Mouse (Mus musculus): ENCODE data around the gene Fis1.
"Not testable (repeated sequence)": the region's sequence is repeated elsewhere in the genome, so short reads cannot be mapped to it uniquely, and the experiment has no call there.

The Fis1 gene

GRCm38 (mm10) chr5:136953015-136953414, at the start of gene Fis1:
Gene Fis1 (plus strand): TSS chr5:136953275.
- peak; percentile 98 to 99 for DNase-seq

DNA sequence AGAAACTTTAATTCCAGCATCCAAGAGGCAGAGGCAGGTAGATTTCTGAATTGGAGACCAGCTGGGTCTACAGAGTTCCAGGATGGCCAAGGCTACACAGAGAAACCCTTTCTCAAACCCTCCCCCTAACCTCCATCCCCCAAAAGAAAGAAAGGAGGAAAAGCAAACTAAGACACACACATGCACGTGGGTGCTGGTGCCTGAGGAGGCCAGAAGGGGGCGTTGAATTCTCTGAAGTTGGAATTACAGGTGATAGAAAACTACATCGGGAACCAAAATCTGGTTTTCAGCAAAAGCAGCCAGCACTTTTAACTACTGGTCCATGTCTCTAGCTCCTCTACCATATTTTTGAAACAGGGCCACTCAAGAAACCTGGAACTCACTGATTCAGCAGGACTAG, 48.5 kb upstream of the Fis1 start:
- DNase-seq: no peak

- peak; percentile 44 to 53 for DNase-seq
These were observed 47.4 kb upstream of the Fis1 start for GRCm38 (mm10) chr5:136905630-136906029.

DNA sequence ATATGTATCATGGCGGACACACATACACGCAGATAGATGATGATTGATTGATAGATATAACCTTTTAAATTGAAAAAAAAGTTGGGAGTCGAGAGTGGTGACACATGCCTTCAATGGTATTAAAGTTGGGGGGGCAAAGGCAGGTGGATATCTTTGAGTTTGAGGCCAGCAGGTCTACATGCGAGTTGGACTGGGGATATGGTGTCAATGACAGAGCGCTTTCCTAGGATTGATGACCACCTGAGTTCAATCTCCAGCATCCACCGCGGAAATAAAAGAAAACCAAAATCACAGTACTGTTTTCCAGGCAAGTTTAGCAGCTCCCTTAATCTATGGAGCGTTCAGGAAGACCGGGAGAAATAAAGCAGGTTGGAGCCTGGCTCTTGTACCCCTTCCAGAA, 45.5 kb upstream of the Fis1 start:
- DNase-seq: no peak

- DNase-seq: peak; percentile 97
These were observed 44.9 kb upstream of the Fis1 start, which contains the start of gene Ift22 for GRCm38 (mm10) chr5:136907991-136908857. Gene Ift22 (plus strand): TSS chr5:136908150.

DNA sequence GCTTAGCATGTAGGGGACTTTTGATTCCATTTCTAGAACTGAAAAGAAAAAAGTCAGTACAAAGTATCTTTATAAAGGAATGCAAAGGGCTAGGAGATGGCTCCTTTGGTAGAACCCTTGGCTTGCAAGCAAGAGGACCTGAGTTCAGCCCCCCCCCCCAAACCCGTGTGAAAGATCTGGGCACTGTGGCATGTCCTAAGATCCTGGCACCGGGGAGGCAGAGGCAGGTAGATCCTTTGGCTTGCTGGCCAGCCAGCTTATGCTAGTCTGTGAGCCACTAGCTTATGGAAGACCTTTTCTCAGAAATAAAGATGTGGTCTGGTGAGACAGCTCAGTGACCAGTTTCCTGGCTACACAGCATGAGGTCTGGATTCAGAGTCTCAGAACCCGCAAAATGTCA, 38.9 kb upstream of the Fis1 start:
- DNase-seq: no peak

DNA sequence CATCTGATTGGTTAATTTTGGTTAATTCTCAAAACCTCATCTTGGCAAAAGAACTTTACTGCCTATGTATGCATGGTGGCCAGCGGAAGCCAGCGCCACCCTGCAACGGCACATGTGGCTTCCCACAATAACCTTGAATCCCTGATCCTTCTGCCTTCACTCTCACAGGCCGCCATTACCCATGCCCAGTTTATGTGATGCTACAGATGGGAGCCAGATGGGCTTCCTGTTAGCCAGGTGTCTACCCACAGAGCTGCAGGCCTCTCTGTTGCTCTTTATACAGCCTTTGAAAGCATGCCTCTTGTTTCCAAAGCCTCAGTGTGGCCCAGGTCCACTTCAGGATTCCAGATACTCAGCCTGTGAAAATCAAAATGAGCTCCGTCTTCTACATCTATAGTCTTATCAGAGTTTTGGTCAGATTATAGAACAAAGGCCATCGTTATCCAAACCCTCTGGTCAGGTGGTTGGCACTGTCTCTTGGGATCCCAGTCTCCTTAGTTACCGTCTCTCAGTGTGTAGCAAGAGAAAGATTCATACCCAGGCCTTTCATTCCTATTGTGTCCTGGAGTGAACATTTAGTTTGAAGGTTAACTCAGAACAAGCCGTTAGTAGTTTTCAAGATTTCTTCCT, 35.3 kb upstream of the Fis1 start:
- no peak for DNase-seq

DNA sequence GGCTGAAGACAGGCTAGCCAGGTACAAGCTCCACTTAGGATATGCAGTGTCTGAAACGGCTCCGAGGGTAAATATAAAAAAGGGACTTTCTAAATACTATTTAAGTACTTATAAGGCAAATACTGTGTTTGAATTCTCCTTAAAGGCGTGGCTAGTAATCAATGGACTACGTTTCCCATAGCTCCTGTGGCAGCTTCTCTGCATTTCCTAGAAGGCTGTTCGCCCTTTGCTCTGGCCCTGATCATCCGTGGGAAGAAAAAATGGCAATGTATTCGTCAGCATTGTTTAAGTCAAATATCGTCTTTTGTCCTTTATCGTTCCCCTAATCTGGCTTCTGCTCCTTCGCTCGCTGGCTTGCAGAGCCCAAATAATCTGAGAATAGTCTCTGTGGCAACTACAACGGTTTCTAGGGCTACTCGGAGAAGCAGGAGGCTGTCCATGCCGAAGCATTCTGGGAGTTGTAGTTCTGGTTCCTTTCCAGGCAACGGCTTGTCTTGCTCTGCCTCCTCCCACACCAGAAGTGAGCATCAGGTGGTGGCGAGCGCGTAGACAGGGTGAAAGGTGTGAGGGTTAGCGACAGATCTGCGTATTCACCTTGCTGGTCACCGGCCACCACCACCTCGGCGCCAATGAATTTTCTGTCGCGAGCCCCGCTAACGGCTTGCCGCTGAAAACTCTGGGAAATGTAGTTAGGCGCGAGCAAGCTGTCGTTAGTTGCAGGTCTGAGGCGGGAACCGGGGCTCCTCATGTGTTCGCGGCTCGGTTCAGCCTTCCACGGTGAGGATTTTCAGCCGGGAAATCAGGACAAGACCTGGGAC, 34.2 kb upstream of the Fis1 start:
- peak; percentile 85 to 87 for DNase-seq

- peak; percentile 34 for DNase-seq
These were observed 33.4 kb upstream of the Fis1 start for GRCm38 (mm10) chr5:136919546-136920301.

DNA sequence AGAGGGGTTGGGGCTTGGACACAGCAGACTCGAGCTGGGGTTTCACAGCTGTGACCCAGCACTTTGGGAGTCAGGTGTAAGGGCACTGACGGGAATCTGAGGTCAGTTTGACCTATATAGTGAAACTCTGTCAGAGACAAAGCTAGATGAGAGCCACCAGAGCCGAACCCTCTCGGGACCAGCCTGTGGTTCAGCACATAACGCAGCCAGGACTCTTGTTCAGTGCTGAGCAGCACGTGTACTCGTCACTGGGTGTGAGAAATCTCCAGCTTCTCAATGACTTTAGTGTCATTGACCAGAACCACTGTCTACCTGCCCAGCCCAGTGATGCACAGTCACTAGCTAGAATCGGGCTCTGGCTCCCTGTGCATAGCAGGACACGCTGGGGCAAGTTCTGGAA, 30.2 kb upstream of the Fis1 start:
- no peak for DNase-seq

- no peak for DNase-seq
These were observed 29.2 kb upstream of the Fis1 start for GRCm38 (mm10) chr5:136923751-136924478.

DNA sequence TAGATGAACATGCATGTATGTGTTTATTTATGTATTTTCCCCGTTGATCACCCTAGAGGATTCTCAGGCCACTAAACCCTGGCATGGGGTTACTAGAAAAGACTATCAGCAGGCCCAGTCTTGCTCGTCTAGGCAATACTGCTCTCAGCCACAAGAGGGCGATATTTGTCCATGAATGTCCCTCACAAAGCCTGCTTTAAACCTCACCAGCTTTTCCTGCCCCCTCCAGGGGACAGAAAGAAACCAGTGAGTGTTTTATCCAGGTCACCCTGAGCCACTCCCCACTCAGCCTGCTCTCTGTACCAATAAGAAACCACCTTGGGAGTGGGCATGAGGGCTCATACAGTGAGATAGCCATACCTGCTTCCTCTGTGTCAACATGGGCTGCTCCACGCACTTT, 24.0 kb upstream of the Fis1 start:
- peak; percentile 92 to 95 for DNase-seq

DNA sequence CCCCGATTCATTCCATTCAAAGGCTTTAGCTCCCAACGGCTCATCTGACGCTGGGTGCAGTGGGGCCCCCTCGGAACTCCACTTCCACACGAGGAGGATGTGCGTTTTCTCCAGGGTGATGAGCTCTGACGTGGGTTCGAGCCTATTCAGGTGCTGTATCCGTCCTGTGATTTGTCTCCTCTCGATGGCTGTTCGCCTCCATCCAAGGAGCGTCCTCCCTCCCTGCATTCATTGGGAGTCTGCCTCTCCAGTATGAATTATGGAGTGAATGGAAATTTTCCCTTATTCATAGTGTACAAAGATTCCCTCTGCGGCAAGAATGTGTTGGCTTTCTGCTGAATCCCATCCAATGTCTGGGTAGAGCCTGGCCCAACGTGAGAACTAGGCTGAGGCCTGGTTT, 21.2 kb upstream of the Fis1 start:
- no peak for DNase-seq

GRCm38 (mm10) chr5:136932956-136933355, 20.1 kb upstream of the Fis1 start:
- DNase-seq: no peak

DNA sequence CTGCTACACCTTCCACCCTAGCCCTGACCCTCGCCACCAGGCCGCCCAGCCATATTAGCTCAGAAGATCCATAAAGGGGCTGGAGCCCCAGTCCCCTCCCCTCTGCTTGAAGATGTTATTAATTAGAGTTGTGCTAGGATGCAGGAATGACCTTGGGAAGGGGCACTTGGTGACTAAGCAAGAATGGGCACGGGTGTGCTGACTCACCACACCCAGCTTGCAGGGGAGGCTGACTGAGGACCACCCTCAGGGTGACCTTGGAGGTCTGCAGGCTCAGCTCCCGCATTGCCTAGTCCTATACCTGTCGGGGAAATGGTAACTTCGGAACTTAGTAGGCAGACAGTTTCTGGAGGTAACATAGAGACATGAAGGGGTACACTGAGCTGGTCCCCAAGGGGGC, 19.1 kb upstream of the Fis1 start:
- DNase-seq: no peak

- DNase-seq: no peak
These were observed 17.0 kb upstream of the Fis1 start for GRCm38 (mm10) chr5:136935905-136936695.

DNA sequence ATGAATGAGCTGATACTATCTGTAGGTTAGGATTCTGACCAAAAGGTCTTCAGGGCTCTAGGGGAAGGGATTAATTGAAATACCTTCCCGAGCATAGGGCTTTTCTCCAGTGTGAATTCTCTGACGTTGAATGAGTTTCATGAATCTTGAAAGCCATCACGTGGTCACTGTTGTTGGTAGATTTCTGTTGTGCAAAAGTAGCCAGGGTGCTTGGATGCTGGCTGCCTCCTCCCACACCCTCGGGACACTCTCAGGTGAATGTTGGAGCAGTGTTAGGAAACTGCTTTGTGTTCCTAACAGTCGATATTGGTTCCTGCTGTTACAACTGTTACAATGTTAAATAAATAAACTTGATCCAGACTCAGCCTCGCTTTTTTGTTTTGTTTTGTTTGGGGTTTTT, 16.3 kb upstream of the Fis1 start:
- no peak for DNase-seq

- DNase-seq: no peak
These were observed 15.5 kb upstream of the Fis1 start for GRCm38 (mm10) chr5:136937621-136938020.

- peak in 1 of 2 experiments; percentile 35 for DNase-seq
These were observed 13.8 kb upstream of the Fis1 start for GRCm38 (mm10) chr5:136939284-136939683.

- DNase-seq: not testable (repeated sequence)
These were observed 13.0 kb upstream of the Fis1 start for GRCm38 (mm10) chr5:136940029-136940428.
